Mouse (Mus musculus) cerebellum, adult 11-12 months (tissue): ENCODE results near the gene Irgc1.
A peak's percentile ranks its signal among the peaks of the same experiment; 100 is the strongest.

Source experiments
- DNase-seq: peaks from one replicate; pipeline ENCODE4 v3.0.0; 2022

Irgc1 gene

DNA sequence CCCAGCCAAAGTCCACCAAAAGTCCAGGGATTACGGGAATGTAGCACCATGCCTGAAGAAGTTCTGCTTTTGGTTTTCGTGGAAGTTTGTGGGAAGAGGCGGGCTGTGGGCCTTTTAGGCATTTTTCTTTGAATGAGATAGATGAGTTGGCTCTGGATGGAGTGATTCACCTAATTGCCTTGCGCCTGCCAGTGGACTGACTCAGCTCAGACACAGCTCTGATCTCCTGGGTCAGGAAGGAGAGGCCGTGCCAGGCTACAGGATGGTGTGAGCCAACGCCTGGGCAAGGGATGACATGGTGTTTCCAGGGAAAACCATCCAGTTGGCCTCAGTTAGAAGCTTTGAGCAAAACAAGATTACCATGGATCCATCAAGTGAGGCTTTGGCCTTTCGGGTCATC, 18.3 kb upstream of the Irgc1 start:
- DNase-seq = peak; percentile 62

DNA sequence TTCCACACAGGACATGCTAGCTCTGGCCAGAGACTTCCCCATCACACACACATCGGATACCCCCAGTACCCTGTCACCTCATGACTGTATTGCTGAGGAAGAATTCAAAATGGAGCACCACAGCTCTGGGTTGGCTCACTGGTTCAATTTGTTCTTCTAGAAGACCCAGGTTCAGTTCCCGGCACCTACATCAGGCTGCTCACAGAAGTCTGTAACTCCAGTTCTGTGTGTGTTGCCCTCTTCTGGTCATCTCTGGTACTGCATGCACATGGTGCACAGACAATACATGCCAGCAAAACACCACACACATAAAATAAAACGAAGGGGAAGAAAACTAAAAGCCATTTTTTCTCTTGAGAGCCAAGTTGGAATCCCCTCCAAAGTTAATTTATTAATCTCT, 17.0 kb upstream of the Irgc1 start:
- no peak for DNase-seq

DNA sequence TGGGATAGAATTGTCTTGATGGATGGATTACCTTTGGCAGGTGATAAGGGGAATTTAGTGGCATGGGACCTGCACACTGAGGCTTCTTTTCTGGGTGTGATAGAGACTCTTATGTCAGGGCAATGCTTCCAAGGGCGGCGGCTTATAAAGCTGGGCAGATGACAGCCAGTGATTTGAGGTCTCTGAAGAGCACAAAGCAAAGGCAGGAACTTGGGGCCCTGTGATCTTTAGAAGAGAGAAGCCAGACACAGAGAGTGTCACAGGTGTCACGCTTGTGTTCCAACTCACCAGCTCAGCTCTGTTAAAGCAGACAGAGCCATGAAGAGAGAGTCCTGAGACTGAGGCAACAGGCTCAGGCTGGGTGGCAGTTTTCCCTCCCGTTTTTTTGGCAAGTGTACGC, 15.8 kb upstream of the Irgc1 start:
- DNase-seq = no peak

DNA sequence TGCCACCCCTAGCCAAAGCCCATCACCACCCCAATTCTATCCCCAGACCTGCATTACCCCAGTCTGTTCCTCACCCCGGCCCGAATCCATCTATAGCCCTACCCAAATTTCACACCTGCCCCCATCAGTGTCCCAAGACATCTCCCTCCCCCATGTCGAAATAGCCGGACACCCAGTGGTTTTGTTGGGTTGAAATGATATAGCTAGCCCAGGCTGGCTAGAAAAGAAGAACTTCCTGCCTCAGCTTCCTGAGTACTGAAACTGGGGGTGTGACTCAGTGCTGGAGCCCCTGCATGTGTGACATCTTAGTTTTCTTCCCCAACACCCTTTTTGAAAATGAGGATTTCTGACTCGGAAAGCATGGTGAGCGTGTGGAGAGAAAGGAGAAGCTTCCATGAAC, 14.7 kb upstream of the Irgc1 start:
- DNase-seq = no peak

DNA sequence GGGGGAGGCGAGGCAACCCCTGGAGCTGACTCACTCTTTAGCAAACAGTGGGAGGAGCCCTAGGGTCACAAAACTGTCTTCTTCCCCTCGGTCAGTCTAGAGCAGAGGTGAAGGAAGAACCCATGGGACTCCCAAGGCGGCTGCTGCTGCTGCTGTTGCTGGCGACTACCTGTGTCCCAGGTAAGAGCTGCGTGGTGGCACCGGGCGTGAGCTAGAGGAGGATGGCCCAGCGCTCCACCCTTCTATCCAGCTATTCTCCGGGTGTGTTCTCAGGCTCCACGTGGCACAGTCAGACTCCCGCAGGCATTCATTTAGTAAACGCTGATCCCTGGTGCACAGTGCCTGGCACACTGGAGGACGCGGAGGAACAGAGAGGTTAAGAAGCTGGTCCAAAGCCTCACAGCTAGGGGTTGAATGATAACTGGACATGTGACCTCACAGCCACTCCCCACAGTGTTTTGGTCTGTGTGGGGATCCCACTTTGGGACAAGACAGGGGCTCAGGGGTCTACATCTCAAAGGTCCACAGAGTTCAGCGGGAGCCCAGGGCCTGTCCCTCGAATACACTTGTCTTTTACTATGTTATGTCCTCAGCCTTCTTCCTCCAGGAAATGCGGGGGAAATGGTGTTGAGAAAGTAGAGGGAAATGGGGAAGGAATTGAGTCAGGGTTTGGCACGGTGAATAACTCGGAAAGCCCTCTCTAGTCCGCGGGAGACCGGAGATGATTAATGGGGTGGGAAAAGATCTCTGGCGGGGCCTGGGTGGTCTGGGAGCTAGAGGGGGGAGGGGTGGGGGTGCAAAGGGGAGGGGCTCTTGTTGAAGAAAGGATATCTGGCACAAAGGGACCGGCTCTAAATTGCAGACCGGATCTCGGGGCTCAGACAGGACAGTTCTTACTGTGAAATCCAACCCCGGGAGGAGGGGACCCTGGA, 10.6 kb upstream of the Irgc1 start, which contains the start of gene Plaur:
Gene Plaur, plus strand, starts transcription at position 97 of the 932 bp plus-strand sequence.
- no peak for DNase-seq

DNA sequence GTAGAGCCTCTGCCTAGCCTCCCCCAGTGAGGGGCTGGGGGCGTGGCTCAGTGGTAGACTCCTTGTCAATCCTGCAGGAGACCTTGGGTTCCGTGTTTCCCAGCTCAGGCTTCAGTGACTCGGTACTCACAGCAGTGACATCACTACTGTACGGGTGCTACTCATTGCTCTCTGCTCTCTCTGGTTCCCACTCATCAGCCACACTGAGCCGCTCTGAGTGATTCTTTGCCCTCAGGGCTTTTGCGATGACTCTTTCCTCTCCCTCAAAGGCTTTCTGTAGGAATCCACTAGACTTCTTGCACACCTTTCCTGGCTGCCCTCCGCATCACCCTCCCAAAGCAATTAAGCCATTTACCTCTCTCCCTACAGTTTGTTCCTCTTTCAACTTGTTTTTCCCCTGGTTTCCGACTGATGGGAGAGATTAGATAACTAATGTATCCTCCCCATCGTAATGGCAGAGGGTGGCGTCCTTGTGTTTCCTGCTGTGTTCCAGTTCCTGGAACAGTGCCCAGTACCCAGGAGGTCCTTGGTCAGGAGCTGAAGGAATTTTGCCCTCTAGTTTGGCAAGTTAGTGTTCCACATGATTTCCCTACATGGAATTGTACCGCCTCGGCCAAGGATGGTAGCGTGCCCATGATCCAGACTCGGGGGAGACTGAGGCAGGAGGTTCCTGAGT, 9.4 kb upstream of the Irgc1 start:
- DNase-seq = no peak

DNA sequence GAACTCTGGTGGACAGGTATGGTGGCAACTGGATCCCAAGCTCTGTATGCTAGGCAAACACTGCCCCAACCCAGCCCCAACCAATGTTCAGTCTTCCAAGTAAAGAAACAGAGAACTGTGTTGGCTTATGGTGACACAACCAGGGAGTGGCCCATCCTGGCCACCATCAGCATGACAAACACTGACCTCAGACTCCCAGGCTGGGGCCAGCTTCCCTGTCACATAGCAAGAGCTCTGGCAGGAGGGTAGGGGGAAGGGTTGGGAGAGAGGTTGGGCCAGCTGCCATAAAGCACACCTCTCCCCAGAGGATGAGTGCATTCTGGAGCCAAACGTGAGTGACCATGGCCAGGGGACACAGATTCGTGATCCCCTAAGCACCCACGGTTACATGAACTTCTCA, 7.7 kb upstream of the Irgc1 start:
- DNase-seq = no peak

DNA sequence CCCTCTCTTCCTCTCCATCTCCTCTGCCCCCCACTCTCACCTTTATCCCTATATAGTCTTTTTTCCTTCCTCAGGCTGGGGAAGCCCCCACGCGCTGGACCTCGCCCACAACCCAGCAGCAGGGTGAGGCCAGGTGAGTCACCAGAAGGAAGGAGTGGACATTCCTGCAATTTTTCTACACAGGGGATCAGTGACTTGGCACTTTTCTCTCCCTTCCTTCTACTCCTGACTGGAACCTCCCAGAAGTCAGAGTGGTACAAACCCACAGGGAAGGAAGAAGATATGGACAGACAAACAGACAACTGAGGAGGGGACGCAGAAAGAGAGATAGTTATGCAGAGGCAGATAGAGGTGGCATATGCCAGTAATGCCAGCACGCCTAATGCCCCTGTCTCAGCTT, 7.3 kb upstream of the Irgc1 start:
- DNase-seq = no peak

DNA sequence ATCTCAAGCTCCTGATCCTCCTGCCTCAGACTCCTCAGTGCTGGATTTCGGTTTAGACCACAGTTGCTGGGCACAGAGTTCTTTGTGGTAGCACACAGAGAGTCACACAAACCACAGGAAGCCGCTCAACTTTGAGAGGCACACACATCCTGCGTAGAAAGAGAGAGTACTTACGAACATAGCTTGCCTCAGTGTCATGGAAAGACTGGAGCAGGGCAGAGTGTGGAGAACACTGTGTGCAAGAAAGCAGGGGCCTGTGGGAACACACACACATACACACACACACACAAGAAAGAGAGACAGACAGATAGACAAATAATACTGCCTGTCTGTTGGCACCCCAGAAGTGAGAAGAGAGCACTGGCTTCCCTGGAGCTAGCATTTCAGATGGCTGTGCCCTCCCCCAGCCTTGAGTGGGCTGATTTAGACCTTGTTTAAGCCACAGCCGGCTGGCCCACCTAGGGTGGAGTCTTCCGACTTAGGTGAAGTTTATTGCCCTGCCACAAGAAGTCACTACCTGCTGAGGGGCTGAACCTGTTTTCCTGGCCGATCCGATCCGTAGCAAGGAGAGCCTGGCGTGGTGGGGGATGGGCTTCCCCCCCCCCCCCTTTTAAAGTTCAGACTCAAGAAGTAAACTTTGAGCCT, 5.8 kb upstream of the Irgc1 start:
- DNase-seq = no peak

DNA sequence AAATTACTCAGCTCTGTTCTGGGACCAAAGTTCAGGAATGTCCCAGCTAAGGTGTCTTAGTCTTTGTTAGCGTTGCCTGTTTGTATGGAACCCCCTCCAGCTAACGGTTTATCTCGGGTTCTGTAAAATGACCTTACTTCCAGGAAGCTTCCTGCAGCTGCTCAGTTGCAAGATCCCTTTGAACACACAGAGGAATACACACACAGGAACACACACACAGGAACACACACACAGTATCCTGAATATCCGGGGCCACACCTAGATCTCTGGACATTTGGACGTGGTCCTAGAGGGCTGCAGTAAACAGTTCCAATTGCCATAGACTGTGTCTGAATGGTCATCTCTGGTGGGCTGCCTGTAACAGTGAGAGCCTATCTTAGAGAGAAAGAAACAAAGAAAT, 3.6 kb upstream of the Irgc1 start:
- DNase-seq = no peak

DNA sequence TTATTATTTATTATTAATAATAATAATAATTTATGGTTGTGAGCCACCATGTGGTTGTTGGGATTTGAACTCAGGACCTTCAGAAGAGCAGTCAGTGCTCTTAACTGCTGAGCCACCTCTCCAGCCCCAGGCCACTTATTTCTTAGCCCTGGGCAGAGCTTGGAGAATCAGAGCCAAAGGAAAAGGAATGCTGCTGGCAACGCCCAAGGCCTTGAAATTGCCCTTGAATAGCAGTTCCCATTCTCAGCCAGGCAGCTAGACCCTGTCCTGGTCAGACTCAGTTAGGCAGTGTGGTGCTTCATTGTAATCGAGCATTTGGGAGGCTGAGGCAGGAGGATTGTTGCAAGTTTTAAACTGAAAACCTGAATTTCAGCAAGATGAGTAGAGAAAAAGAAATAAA, 2.1 kb upstream of the Irgc1 start:
- no peak for DNase-seq

DNA sequence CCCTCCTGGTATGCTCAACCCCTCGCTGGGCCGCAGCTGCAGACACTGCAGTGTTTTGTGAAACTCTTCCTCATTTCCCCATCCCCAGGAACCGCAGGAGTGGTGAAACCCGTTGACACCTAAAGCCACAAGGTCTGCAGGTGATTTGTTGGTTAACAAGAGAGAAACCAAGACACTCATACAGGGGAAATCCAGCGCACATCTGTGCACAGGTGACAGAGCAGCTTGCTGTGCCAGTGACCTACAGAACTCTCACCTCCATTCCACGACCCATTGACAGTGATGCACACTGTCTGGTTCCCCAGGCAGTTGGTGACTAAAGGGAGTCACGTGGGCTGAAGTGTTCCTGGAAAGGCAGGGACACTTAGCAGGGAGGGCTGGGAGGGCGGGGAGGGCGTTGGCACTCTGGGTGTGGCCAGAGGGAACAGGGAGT, 1.5 kb downstream of the Irgc1 start:
- no peak for DNase-seq

DNA sequence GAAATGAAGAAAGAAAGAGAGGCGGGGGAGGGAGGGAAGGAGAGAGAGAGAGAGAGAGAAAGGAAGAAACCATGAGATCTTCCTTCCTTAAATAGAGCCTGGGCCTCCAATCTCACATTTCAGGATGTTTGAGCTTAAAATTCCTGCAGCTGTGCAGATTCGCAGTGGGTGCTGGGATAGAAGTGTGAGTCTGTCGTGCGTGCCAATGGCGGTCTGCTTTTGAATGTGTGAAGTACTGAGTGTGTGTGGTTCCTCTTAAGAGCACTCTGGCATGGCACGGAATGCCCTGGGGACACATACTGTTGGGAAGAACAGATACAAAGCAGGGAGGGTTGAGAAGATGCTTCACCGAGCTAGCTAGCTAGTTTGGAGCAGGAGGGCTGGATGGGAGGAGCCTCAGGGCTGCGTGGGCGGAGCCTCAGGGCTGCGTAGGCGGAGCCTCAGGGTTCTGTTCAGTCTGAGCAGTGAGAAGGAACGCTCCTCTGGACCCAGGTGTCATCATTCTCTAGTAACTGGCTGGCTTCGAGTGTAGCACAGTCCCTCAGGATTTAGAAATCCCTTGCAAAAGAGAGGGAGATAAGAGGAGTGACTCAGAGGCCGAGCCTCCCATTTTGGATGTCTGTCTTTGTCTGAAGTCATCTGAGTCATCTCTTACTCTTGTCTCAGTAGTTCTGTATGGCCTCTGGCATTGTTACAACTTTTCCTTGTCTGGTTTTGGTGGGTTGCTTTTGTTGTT, 3.1 kb downstream of the Irgc1 start:
- no peak for DNase-seq

DNA sequence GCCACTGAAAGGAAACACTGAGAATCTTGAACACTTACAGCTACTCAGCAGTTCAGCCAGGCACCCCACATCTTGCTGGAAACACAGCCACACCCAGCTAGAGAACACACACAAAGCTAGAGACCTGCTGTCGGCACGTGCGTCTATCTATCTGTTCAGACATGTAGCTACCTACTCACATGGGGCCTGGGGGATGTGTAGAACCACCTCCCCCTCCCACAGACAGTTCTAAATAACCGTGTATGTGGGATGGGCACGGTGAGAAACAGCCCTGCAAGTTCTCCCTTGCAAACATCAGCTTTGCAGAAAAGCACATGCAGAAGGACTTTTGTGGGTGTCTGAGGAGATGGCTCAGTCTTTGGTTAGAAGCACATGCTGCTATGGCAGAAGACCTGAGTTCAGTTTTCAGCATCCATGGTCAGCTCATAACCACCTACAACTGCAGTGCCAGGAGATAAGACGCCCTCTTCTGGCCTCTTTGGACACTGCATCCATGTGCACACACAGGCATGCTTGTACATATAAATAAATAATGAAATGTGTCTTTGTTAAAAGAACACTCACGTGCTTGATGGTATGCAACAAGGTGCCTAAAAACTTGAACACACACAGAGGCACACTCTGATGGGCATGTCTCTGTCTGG, 5.3 kb downstream of the Irgc1 start:
- DNase-seq = no peak

DNA sequence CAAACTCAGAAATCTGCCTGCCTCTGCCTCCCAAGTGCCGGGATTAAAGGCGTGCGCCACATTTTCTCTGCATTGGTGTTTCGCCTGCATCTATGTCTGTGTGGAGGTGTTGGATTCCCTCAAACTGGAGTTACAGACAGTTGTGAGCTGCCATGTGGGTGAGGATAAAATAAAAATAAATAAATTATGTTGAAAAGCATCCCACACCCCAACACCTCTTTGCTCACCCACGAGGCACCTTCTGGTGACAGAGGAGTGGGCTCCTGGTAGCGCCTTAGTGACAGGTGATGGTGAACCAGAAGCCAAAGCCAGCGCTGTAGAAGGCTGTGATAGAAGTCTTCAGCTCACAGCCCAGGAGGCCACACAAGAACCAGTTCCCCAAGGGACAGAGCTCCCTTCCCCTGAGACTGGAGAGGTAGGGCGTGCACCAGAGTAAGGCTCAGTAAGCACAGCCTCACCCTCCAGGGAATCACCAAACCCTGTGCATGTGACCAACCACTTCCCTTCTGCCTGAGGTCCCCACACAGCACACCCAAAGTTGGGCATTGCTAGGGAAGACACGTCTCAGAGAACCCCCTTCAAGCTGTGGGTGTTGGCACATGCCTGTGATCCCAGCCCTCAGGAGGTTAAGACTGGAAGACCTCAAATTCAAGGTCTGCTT, 6.7 kb downstream of the Irgc1 start:
- DNase-seq = no peak

DNA sequence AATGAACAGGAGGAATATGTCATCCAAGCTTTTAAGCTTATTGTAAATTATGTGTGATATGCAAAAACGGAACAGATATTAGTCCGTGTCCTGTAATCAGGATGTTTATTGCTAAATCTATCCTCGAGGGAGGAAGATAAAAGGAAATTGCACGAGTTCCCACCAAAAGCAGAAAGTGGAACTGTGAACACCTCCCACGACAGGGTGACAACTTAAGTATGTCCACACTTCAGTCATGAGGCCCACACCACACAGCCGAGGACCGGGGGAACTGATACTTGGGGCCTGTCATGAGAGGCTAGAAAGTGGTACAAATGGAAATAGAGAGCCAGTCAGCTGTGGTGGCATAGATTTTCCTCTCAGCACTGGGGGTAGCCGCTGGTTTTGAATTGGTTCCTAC, 9.8 kb downstream of the Irgc1 start:
- no peak for DNase-seq

DNA sequence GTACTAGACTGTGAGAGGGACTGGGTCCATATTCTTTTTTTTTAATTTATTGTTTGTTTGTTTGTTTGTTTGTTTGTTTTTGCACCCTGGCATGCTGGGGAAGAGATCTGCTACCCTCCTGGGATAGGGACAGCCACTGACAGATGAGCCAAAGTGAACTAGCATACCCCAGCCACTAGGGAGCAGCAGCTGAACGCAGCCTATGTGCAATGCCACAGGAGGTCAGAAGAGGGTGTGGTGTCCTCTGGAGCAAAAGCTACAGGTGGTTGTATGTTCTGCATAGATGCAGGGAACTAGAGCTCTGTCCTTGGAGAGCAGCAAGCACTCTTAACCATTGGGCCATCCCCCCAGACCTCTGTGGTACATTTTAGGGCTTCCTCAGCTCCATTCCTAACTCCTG, 10.3 kb downstream of the Irgc1 start:
- peak; percentile 68 for DNase-seq

DNA sequence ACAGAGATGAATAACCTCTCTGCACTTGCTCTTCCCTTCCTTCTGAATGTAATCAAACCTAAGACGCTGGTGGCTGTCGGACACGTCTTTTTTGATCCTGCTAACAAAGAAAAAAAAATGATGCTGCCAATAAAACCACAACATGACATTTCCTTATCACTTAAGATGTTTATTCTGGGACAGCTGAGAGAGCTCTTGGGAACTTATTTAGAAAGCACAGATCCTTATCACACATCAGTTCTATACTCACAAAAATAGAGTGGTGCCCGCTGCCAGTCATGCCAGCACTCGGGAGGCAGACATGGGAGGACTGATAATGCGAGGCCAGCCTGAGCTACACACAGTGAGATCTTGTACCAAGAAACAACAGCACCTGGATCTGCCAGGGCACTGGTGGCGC, 12.2 kb downstream of the Irgc1 start:
- no peak for DNase-seq

DNA sequence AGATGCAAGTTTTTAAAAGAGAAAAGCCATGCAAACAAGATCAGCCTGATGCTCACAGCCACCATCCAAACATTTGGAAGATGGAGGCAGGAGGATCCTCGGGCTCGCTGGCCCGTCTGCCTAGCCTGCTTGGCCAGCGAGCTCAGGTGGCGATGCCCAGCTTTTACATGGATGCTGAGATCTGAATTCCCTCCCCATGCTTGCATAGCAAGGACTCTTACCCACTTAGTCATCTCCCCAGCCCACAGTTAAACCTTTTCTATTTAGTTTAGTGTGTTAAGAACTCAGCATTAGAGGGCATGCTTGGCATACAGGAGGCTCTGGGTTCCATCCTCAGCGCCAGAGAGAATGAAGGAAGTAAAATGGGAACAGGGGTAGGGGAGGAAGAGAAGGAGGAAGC, 12.9 kb downstream of the Irgc1 start:
- DNase-seq = no peak

DNA sequence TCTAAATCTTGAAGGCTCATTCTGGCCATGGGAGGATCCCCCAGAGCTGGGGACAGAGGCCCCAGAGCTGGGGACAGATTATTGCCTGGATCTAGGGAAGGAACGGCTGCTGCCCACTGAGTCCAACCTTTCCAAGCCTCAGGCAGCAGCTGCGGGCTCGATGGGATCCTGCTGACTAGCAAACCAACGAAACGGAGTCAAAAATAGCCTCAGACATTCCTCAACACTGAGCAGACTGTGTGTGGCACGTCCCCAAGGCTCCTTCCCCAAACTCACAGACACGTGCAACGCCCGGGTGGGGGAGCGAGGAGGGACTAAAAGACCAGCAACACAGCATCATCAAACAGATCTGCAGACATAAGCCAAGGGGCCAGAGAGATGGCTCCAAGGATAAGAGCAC, 14.1 kb downstream of the Irgc1 start:
- peak; percentile 61 for DNase-seq

DNA sequence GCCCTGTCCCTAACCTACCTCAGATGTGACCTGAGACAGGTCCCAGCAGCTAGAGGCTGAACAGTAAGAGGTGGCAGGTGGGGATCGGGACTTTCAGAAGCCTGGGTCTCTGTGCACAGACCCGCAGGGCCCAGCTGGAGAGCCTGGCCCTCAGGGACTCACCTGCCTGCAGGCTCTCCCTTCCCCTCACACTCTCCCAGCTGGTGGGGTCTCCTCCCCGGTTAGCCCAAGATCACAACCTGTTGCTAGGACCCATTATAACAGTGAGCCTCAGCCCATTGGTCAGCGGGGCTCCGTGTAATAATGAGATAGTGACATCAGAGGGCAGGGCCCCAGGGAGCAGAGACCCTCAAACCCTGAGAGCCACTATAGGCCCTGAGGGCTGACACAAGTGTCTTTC, 16.8 kb downstream of the Irgc1 start:
- peak; percentile 28 for DNase-seq

DNA sequence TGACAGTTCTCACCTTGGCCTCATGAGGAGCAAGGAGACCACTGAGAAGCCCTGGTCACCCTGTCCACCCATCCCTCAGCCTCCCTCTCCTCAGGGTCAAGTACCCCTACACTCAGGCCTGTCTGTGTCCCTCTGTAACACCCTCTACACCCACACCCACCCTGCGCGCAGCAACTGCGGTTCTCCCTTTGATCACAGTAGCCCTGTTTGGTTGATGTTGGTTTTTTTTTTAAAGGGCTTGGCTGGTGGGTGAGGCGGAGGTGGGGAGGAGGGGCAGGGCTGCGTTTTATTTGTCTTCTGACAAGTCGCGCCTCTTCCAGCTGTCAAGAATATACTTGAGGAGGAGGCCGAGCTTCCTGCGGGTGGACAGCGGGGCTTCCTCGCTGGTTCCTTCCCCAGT, 20.4 kb downstream of the Irgc1 start:
- DNase-seq = peak; percentile 39
